Mouse (Mus musculus) heart, postnatal 0 days (tissue): ENCODE measurements at regions not wholly inside any gene's neighbourhood (a gene's known extent, or its start where the extent isn't known, plus 50 kb on each side); places are given as distances from the start of the nearest gene placed in this dataset.

Experiments
- CTCF ChIP-seq: IDR thresholded peaks from 2 replicates; pipeline ENCODE4 v1.5.1; 2016; ENCODE audit warnings: antibody characterized with exemption, control low read depth, low read depth
- EP300 ChIP-seq: IDR thresholded peaks from 2 replicates; pipeline ENCODE4 v1.6.1; 2016; ENCODE audit warnings: antibody characterized with exemption, low read depth

- TF ChIP-seq CTCF (no peak), EP300 (no peak)
Observed at GRCm38 (mm10) chr3:35099226-35099625, 449.0 kb downstream of the Sox2 start.
